Mouse (Mus musculus) urinary bladder, postnatal 4 days (tissue): ENCODE measurements around the gene Dhrs2.

Experiments
- DNase-seq, 2 experiments: peaks; one replicate each; pipeline ENCODE4 v3.0.0; 2021 to 2022; ENCODE audit warnings: low spot score in 2 of 2

Gene Dhrs2

DNA sequence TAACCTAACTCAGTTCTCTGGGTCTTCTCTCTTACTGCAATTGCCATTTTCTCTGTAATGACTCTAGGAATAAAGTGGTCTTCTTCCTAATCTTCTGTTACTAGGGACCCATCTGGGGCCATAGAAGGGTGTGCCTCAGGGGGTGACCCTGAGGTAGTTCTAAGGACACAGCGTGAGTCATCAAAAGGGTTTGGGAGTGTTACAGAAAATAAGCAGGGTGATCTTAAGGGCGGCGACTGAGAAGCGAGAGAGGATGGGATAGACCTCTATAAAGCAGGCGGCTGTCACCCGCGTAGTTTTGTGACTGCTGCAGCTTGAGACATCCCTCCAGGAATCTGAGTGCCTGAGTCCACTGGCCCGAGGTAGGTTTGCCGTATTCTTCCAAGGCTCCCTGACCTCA lies at the start of gene Dhrs2:
Gene Dhrs2, plus strand, starts transcription at position 301 of the 400 bp plus-strand sequence.
- DNase-seq, result no peak

DNA sequence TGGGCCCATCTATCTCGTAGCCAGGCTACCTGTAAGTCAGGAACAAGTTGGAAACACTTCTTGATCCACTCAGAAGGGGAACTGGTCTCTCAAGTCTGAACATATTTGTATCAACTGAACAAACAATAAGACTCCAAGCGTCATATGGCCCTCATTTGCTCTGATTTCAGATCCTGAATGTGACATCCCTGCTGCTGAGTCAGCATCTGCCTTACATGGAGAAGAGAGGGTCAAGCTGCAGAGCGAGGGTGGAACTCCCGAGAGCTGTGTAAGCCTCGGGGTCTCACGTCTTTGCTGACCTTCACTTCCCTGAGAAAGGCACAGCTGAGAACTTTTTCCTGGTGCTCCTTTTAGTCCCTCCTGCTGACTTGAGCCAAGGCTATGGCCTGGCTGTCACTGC lies 47.6 kb upstream of the Dhrs2 start:
- DNase-seq, result no peak

DNA sequence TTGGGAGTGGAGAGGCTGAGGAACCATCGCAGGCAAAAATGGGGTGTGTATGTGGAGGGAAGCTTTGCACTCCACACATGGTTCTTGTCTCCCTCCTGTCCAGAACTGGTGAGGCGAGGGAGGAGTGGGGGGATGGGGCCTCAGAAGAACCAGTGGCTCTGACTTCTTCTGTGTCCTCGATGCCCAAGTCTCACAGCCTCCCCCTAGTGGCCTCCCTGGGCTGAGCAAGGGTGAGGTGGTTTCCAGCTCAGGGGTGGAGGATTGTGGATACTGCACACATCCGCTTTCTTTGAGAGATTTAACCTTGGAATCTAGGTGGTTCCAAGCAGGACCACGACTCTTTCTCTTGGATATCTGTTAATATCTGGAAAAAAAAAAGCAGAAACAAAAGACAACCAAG lies 44.5 kb upstream of the Dhrs2 start:
- peak; percentile 32 to 67 for DNase-seq

DNA sequence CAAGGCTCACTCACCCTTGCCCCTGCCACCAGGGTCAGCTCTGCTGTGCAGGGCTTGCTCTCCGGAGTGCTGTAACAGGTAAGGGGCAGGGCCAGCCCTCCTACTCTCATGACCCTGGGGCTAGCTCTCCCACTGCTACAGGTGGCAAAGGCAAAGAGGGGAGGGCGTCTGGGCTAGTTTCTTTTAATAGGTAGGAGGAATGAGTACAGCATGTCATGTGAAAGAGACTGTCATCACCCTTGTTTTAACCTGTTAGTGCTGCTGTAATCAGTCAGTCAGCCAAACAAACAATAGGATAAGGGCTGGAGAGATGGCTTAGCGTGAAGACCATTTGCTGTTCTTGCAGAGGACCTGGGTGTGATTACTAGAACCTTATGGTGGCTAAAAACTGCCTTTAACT lies 40.9 kb upstream of the Dhrs2 start:
- no peak for DNase-seq

DNA sequence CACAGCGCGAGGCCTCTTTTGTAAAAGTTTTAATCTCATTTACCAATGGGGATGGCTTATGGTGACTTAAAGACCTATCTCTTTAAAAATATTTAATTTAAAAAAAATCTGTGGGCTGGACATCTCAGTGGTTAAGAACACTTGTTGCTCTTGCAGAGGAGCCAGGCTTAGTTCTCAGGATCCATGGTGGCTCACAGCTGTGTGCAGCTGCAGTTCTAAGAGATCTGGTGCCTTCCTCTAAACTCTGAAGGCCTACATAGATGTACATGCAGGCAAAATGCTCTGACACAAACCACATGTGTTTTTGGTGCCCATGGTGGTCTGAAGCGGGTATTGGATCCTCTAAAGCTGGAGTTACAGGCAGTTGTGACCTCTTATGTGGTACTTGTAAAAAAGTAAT lies 38.6 kb upstream of the Dhrs2 start:
- no peak for DNase-seq

DNA sequence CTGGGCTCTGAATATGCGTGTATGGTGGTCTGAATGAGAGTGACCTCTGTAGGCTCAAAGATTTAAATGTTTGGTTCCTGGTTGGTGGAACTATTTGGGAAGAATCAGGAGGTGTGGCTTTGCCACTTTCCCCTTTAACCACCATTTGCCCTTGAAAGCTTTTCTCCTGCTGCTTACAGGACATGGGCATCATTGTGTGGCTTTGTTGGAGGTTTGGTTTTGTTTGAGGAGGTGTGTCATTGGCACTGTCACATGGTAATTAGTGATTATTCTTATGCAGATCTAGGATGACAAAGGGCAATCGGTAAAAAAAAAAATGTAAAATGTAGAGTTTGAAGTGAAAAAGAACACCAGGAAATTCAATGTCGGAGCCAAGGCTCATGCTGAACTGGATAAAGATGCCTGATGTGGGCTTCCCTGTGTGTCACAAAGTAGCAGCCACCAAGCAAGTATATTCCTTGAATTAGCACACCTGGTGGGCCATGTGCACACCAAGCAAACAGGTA lies 37.1 kb upstream of the Dhrs2 start:
- no peak for DNase-seq

DNA sequence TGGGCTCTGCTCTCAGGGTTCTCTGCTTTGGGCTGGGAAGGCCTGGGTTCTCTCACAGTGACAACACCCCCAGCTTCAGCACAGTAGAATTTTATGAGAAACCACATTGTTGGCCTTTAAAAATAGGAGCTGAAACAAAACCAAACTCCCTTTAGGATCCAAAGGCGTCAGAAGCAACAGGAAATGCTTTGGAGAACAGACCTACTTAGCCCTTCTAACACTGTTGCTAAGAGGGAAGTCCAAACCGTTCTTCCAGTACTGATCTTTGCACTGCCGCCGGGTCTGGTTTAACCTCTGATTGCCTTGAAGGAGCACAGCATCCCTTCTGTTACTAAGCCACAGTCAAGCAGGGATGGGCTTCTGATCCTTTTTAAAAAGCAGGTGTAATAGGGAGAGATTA lies 33.3 kb upstream of the Dhrs2 start:
- DNase-seq, result no peak

DNA sequence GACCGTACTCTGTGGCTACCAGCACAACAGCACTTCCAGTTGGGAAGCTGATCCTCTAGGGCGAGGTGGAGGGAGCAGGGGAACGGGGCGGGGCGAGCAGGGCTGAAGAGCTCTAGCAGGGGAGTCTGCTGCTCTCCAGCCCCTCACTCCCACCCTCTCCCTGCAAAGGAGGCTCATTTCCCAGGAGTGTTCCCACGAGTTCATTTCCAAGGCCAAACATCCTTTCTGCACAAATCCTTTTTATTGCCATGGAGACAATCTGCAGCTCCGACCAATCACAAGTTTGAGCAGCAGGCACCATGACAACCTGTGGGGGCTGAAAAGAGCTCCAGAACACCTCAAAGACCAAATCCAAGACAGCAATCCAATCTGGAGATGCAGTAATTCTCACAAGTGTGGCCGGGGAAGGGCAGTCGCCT lies 32.4 kb upstream of the Dhrs2 start:
- DNase-seq, result no peak

DNA sequence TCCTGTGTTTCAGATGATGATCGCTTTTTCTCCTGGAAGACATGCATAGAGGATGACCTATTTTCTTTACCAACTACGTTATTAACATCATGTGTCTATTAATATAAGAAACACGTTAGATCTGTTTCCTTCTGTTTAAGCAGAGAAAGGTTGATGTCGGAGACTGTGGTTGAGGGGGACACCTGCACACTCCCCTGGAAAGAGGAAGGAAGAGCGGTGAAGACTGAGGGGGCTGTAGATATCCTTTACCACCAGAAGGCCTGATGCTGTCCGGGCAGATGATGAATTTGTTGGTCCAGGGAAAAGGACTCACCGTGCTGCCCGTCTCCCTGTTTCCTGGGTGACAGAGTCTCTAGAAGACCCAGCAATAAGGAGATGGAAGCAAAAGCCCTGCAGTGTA lies 28.5 kb upstream of the Dhrs2 start:
- no peak for DNase-seq

DNA sequence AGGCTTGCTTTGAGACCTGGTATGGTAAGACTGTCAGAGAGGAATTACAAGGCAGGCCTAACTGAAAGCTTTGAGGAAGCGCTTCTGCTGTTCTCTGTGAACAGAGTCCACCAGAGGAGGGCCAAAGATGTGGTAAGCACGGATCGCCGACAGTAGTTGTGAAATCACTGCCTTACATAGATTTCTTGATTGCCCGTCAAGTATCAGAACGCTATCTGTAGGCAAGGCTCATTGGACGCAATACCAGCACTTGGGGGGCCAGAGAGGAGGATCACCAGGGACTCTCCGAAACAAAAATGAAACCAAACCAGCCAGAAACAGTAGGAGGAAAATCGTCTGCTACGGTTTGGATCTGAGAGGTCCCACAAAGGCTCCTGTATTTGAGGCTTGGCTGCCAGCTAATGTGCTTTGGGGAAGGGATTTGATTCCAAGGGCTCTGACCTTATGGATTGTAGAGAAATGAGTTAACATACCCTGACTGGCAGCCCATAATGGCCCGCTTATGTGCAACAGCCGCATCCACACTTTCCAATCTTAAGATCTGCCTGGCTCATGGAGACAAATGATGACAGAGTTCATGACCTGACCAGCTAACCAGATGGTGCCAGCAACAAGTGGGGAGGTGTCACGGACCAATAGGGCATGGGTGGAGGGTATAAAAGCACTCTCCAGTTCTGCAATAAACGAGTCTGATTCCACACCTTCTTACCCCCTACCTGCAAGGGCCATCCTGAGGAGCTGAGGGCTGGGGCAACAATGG lies 27.8 kb upstream of the Dhrs2 start:
- DNase-seq, result no peak

DNA sequence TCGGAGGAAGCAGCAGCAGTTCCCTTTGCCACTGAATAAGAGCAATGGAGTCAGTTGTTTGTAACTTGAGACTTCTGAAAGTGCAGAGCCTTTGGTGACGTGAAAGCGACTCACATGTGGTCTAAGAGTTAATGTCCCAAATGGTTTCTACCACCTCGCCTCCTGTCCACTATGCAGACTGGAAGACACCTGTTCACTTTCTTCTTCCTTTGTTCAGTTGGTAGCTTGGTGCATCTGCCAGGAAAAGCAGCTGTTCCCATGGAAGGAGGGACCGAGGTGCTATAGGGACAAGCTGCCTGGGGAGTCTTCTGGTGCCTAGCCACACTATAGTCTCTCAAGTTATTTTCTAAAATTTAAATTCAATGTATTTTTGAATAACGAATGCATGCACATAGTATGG lies 27.0 kb upstream of the Dhrs2 start:
- DNase-seq, result no peak

DNA sequence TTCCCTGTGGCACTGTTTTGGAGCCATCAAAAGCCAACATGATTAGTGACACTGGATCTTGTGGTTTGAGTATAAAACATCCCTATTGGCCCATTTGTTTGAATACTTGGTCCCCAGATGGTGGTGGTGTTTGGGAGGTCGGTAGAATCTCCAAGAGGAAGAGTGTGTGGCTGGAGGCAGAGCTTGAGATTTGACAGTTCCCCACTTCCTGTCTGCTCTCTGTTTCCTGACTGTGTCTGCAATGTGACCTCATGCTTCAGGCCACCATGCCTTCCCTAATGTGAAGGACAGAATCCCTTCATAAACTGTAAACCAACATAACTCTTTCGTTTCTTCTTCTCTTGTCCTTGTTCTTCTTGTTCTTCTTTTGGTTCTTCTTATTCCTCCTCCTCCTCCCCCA lies 24.7 kb upstream of the Dhrs2 start:
- no peak for DNase-seq

DNA sequence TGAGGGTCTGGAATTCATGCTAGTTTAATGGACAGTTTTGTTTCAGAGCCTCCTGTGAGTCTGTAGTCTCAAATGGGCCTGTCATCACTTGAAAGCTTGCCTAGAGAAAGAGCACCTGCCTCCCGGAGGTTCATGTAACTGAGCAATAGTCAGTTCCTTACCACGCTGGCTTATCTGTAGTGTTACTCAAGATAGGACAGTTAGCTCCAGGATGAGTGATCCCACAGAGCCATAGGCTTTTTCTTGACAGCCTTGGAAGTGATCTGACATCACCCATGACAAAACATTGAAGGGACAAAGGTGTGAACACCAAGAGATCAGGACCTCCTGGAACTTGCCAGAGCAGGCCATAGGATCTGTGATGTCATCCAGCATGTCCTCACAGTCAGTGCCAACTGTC lies 23.6 kb upstream of the Dhrs2 start:
- DNase-seq, result no peak

DNA sequence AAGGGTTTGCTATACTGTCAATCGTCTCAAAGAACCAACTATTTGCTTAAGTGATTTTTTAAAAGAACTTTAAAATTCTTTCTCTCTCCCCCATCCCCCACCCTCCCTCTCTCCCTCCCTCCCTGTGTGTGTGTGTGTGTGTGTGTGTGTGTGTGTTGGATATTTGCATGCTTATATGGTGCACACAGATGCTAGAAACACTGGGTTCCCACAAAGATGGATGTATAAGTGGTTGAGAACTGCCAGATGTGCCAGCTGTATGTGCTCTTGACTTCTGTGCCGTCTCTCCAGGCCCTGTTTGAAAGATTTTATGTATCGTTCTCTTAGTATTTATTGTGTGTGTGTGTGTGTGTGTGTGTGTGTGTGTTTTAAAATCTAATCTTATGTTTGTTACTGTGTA lies 17.3 kb upstream of the Dhrs2 start:
- DNase-seq, result no peak

DNA sequence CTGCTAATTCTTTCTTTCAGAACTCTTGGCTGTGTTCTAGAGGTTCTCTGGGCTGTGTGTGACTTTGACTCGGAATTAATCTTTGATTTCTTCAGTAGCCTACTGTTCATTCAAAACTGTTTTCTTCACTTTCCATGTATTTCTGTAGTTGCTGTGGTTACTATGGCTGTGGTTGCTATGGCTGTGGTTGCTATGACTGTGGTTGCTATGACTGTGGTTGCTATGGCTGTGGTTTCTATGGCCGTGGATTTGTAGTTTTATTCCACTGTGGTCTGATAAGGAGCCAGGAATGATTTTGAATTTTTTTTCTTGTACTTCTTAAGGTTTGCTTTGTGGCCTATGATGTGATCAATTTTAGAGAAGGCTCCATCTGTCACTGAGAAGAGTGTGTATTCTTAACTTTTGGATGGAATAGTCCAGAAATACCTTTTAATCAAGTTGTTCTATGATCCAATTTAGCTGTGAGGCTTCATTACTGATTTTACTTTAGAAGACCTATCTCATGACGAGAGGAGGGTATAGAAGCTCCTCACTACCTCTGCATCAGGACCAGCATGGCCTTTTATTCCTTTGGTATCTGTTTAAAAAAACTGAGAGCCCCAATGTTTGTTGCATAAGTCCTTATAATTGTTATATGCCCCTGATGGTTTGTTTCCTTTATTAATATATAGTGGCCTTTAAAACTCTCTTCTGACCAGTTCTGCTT lies 16.6 kb upstream of the Dhrs2 start:
- DNase-seq, result no peak

DNA sequence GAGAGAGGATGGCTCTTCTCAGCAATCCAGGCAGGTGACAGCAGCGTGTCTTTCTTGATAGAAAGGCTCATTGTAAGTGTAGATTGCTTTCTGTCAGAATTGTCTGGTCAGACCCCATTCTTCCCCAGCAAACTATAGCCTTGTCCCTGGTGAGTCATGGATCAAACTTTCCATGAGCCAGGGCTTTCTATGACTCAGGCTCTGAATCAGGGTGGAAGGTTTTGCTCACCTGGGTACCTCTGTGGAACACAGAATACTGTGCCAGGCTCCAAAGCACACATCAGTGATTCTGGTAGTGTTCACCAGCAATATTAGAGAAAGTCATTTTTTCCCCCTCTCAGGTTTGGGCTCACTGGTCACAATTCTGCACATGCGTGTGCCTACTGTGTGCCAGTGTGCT lies 13.5 kb upstream of the Dhrs2 start:
- no peak for DNase-seq

DNA sequence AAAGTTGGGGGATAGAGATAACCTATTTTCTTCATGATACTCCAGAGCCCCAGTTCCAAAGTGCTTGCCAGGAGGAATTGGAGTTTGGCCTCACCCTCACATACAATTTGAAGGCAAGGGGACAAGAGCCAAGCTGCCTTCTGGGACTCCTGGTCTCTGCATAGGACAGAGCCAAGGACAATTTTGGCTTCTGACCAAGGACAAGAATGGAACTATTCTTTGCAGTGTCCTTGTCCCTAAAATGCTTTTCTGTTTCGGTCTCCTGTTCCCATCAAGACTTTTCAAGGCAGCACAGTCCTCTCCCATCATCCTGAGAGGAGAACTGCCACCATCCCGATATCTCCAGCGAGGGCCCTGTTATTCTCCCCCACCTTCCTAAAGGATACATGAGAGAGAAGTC lies 8.2 kb upstream of the Dhrs2 start:
- DNase-seq, result no peak

DNA sequence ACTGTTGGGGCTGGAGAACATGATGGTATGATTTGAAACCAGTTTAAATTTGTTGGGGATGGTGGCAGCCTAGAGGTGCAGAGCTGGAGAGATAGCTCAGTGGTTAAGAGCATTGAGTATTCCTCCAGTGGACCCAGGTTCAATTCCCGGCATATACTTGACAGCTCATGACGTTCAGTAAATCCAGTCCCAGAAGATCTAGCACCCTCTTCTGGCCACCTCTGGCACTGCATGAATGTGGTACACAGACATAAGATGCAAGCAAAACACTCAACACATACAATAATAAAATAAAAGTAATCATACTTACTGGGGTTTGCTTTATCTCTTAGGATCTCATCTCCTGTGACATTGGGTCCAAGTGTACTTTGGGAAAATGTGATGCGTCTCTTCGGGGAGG lies 7.3 kb upstream of the Dhrs2 start:
- DNase-seq, result no peak

DNA sequence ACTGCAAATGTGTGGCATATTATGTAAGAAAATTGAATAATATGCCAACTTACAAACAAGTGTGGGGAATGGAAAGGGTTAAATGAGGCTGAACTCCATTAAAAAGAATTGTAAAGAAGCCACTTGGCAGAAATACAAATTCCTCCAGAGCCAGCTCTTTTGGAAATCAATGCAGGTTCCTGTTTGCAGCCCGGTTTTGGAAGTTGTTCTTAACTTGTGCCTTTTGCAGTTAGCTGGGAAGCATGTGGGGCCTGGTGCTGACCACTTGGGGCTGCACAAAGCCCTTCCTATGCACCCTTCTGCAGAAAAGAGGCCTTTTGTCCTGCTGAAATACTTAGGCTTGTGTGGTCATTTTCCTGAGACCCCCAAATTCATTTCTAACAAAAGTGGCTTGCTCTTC lies 1.4 kb downstream of the Dhrs2 start:
- DNase-seq, result no peak

DNA sequence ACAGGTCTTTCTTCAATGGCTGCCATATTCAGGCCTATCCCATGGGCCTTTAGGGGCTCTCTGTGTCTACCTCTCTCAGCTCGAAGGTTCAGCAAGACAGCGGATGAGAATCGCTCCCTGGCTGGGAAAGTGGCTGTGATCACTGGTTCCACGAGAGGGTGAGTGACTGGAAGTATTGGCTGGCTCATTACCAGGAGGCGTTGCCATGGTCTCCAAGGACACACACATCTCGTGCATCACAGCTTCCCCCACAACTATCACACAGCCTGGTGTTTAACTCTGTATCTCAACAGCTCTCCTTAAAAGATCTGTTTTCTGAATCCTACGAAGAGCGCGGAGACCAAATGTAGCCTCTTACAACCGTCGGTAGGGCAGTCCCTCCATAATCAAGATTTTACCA lies 12.8 kb downstream of the Dhrs2 start:
- no peak for DNase-seq

DNA sequence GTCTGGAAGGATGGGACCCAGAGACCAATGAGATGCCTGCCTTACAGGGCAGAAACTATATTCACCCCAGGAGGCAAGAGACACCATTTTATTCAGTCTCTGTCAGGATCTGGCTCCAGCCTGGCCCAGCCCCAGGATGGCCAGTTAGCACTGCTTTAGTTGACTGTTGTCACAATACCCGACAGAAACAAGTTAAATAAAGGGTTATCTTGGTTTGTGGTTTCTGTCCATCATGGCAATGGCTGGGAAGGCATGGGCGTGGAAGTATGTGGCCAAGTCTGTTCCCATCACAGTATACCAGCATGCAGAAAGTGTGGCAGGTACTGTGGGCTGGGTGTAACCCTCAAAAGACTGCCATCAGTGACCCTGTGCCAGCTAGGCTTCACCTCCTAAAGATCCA lies 14.9 kb downstream of the Dhrs2 start:
- DNase-seq, result no peak

DNA sequence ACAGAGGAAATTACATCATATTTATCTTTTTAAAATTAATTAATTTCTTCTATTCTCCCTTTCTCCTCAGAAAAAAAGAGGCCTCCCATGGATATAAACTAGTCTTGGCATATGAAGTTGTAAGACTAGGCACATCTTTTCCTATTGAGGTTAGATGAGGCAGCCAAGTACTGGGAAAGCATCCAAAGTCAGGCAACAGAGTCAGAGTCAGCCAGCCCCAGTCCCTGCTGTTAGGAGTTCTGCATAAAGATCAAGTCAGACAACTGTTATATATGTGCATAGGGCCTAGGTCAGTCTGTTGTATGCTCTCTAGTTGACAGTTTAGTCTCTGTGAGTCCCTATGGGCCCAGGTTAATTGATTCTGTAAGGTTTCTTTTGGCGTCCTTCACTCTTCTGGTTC lies 20.9 kb downstream of the Dhrs2 start:
- no peak for DNase-seq

DNA sequence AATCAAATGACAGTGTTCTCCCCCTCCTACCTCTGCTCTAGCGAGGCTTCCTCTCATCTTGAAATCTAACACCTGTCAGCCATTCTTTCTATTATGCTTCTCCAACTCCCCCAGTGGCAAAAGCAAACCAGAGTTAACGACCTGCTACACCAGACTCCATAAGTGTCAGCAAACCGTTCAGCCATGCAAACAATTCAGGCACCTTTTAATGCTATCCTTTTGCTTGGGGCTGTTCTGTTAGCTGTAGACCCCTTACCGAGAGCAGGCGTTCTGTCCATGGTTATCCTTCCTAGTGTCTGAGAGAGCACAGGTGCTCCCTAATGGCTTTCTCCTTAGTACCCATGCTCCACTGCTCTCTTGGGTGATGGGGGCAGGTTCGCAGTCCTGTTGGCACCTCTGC lies 25.4 kb downstream of the Dhrs2 start:
- no peak for DNase-seq

DNA sequence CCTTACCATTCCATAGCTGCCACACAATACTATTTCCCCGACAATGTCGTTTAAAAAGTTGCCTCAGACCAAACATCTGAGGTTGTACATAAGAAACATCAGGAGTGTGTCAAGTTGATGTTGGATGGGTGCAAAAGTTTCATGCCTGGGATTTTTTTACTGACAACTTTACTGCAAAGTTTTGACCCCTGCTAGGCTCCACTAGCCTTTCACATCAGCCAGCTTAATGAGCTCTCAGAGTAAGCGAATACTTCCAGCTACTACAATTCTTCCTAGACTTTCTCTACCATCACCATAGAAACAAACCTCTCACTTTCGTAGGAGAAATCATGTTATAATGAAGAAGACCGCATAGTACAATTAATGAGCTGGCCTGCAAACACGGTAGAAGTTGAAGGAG lies 26.5 kb downstream of the Dhrs2 start:
- no peak for DNase-seq
